Mouse (Mus musculus) heart, adult 2 months (tissue): ENCODE measurements around the gene Ntpcr.

Experiments used
- CTCF ChIP-seq: fragments of 200-600 bp; IDR thresholded peaks from 2 replicates; pipeline ENCODE4 v1.8.1; 2022; ENCODE audit warnings: antibody characterized with exemption, mild to moderate bottlenecking, moderate library complexity
- EP300 ChIP-seq: fragments of 200-500 bp; IDR thresholded peaks from 2 replicates; pipeline ENCODE4 v1.6.1; 2011; ENCODE audit warnings: low read depth, low read length, control low read depth; ENCODE audit not compliant: insufficient read depth
- POLR2A ChIP-seq: fragments of 200-500 bp; IDR thresholded peaks from 2 replicates; pipeline ENCODE4 v1.6.1; 2011; ENCODE audit warnings: mild to moderate bottlenecking, low read depth, low read length, control low read depth; ENCODE audit not compliant: insufficient read depth

DNA sequence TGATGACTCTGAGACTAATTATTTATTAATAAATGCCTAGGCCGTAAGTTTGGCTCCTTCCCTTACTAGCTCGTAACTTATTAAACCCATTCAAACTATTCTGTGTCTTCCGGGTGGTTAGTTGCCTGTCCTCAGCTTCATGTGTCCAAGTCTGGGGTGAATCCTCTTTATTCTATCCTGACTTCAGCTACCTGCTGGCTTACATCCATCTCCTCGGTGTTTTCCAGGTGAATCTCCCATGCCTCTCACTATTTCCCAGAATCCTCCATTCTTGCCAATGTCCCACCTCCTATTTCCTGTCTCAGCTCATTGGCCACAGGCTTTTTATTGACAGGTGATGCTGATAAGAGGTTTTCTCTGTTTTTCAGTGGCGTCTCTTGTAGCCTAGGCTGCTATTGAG lies 20.6 kb upstream of the Ntpcr start:
- TF ChIP-seq POLR2A, result no peak
- no peak for TF ChIP-seq CTCF
- no peak for TF ChIP-seq EP300
